Mouse (Mus musculus): ENCODE measurements around the gene Sept1.
"Not testable (repeated sequence)": the region's sequence is repeated elsewhere in the genome, so short reads cannot be mapped to it uniquely, and the experiment has no call there.

Sept1 gene

GRCm38 (mm10) chr7:127194633-127195029 lies 38.3 kb downstream of the Sept1 start:
- DNase-seq (ENCODE audit: low read depth, low spot score): no peak

- no peak for DNase-seq (ENCODE audit: low read depth, low spot score)
Observed at GRCm38 (mm10) chr7:127194011-127194632, 38.8 kb downstream of the Sept1 start.

- no peak for DNase-seq (ENCODE audit: low read depth, low spot score)
Observed at GRCm38 (mm10) chr7:127192989-127193388, 39.9 kb downstream of the Sept1 start.

- DNase-seq (ENCODE audit: low read depth, low spot score): no peak
Observed at GRCm38 (mm10) chr7:127190672-127191071, 42.3 kb downstream of the Sept1 start.

- DNase-seq (ENCODE audit: low read depth, low spot score): no peak
Observed at GRCm38 (mm10) chr7:127188305-127189276, 44.3 kb downstream of the Sept1 start.

GRCm38 (mm10) chr7:127187351-127187750 lies 45.6 kb downstream of the Sept1 start:
- no peak for DNase-seq (ENCODE audit: low read depth, low spot score)

- no peak for DNase-seq (ENCODE audit: low read depth, low spot score)
Observed at GRCm38 (mm10) chr7:127185601-127186000, 47.3 kb downstream of the Sept1 start.

- no peak for DNase-seq (ENCODE audit: low read depth, low spot score)
Observed at GRCm38 (mm10) chr7:127184720-127185119, 48.2 kb downstream of the Sept1 start.

DNA sequence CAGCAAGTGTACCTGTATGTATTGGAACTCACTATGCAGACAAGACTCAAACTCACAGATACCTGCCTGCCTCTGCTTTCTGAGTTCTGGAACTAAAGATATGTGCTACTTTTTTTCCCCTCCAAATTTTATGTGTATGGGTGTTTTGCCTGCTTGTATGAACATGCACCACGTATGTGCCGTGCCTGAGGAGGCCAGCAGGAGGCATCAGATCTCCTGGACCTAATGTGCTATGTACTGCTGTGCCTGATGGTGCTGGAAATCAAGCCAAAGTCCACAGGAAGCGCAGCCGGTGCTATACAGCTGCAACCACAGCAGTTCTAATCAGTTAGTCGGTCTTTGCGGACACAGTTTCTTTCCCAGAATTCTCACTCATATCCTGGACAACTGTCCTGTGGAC lies 49.1 kb downstream of the Sept1 start:
- no peak for DNase-seq (ENCODE audit: low read depth, low spot score)

DNA sequence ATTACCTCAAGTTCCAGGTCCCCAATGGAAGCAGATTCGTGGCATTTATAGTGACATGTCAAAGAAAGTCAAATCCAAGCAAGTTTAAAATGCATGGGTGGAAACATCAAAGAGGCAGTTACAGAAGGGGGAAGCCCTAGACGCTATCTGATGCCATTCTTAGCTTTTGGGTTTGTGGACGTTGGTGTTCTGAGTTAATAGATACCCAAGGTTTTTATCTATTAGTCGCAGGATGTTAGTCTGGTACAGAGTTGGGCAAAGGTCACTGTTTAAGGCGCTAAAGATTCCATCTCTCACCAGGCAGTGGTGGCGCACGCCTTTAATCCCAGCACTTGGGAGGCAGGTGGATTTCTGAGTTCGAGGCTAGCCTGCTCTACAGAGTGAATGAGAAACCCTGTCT lies 49.6 kb downstream of the Sept1 start:
- no peak for DNase-seq (ENCODE audit: low read depth, low spot score)

- not testable (repeated sequence) for DNase-seq (ENCODE audit: low read depth, low spot score)
Observed at GRCm38 (mm10) chr7:127181724-127182123, 51.2 kb downstream of the Sept1 start.

DNA sequence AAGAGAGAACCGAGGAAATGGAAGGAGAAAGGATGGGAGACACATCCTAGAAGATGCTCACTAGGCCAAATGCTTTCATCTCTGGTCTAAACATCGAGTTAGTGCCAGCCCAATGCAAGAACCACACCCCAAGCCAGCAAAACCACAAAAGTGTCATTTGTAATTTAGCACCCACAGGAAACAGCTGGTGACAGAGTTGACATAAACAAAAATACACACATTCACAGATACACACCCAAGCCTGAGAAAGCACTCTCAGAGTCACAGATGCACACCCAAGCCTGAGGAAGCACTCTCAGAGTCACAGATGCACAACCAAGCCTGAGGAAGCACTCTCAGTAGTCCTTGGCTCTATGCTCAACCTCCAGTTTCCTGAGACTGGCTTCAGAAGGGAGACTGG lies 52.1 kb downstream of the Sept1 start:
- no peak for DNase-seq (ENCODE audit: low read depth, low spot score)

DNA sequence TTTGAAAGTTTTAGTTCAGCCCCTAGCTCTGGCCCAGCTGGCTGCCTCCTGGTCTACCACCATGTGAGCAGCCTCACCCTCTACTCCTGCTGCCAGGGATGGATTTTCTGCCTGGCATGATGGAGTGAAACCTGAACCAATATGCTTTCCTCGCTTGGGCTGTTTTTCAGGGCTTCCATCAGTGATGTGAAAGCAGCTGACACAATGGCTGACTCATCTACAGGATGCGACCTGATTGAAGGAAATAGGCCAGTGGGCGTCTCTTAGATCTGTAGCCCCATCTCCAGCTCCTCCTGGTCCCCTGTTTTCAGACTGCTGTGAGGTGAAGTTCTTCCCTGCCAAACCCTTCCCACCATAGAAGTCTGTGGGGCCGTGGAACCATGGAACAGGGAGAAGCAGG lies 56.0 kb downstream of the Sept1 start:
- no peak for DNase-seq (ENCODE audit: low read depth, low spot score)

DNA sequence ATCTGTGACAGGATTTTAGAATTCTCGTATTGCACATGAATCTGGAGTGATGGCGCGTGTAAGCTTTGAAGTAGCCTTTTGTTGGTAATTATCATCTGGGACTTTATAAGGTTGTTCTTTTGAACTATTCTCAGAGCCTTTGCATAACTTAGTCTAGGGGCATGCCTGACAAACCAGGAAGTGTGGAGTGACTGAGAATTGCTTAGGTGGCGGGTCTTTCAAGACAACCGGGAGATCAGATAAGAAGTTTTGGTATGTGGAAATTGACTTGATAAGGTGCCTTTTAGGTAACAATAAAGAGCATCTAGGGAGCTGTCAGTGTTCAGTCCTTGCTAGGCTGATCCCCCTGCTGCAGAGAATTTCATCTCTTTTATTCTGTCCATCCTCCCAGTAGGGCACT lies 66.4 kb downstream of the Sept1 start:
- DNase-seq (ENCODE audit: low read depth, low spot score): no peak

GRCm38 (mm10) chr7:127165607-127166493 lies 67.1 kb downstream of the Sept1 start:
- DNase-seq (ENCODE audit: low read depth, low spot score): no peak

Measured in brain, embryonic 18.5 days (tissue).